ENCODE assay signal across 22 mouse cellular contexts in genomic region chr15:98942081-98942480, GRCm38 (mm10). TPM values are rescaled to one million over a fixed set of nuclear protein-coding genes. Genes with fewer than 3 reads are reported as not detected.
"Had no signal": no experiment of that assay in that cellular context is flagged by ENCODE, and none has a peak within 500 bp of the region (broad histone marks: within the 10 kb centered on the region; RNA-seq: fewer than 3 reads in every experiment).

No protein-coding gene starts in this region.

- H3K4me1 ChIP-seq: limb, embryonic 13.5 days; midbrain, embryonic 12.5 days; neural tube, embryonic 13.5 days had no signal

- H3K27ac ChIP-seq: limb, embryonic 13.5 days; liver, embryonic 14.5 days; midbrain, embryonic 12.5 days; neural tube, embryonic 13.5 days had no signal

- H3K9me3 ChIP-seq: midbrain, embryonic 12.5 days; neural tube, embryonic 13.5 days had no signal

- H3K4me2 ChIP-seq: limb, embryonic 13.5 days; midbrain, embryonic 12.5 days; neural tube, embryonic 13.5 days had no signal

- H3K9ac ChIP-seq: limb, embryonic 13.5 days; liver, embryonic 14.5 days; midbrain, embryonic 12.5 days; neural tube, embryonic 13.5 days had no signal

- H3K36me3 ChIP-seq: limb, embryonic 13.5 days had no signal

- DNase-seq: kidney, postnatal 14 days; left cerebral cortex, postnatal 4 days; lung, adult 2 months; lung, postnatal 10 days; lung, postnatal 4 days; retina, postnatal 1 day; right cerebral cortex, postnatal 4 days; spleen, adult 18-20 months; thymus, adult 18-20 months; thymus, postnatal 14 days had no signal

- H3K27me3 ChIP-seq: limb, embryonic 13.5 days; midbrain, embryonic 12.5 days; neural tube, embryonic 13.5 days had no signal

- H3K4me3 ChIP-seq: limb, embryonic 13.5 days; midbrain, embryonic 12.5 days; neural tube, embryonic 13.5 days had no signal

RNA-seq across cellular contexts. Expression of gene Gm49450, which starts 11.3 kb away (rescaled TPM):
- total RNA-seq: layer of hippocampus, adult 8-10 months; layer of hippocampus, postnatal 14 days; left cerebral cortex, adult 18-20 months; left cerebral cortex, postnatal 10 days; left cerebral cortex, postnatal 4 days; liver, adult 2 months had no signal
- polyA plus RNA-seq: kidney, embryonic 14.5 days; limb, embryonic 13.5 days; midbrain, embryonic 12.5 days; neural tube, embryonic 13.5 days; stomach, embryonic 14.5 days had no signal

RNA-seq across cellular contexts. Expression of gene Dhh, which starts 43.7 kb away (rescaled TPM):
- total RNA-seq: megakaryocyte, adult 5-6 weeks had no signal
